In genomic region chr14:49755845-49756244, GRCm38 (mm10) we compare ENCODE assay signal across 25 mouse cellular contexts. TPM values are rescaled to one million over a fixed set of nuclear protein-coding genes. Genes with fewer than 3 reads are reported as not detected.
A peak's percentile ranks its signal among the peaks of the same experiment; 100 is the strongest.
DNase-seq lines count a peak whose midpoint lies in the region; ATAC-seq and TF ChIP-seq lines count a peak whose summit lies in the region.
"Had no signal": no experiment of that assay in that cellular context is flagged by ENCODE, and none has a peak within 500 bp of the region (broad histone marks: within the 10 kb centered on the region; RNA-seq: fewer than 3 reads in every experiment).

No protein-coding gene starts in this region.

- no peak overlapping the region for H3K4me3 ChIP-seq in forebrain, embryonic 14.5 days (ENCODE audit: low read depth, low read length)
- no peak overlapping the region for H3K4me3 ChIP-seq in forebrain, embryonic 16.5 days (replicated peaks; ENCODE audit: low read length)
- H3K4me3 ChIP-seq in hindbrain, postnatal 0 days (ENCODE audit: low read length) = no peak overlapping the region
- no peak overlapping the region for H3K4me3 ChIP-seq in hindbrain, embryonic 14.5 days (replicated peaks; ENCODE audit: low read length)
- H3K4me3 ChIP-seq in left cerebral cortex, adult 2 months = no peak overlapping the region
- H3K4me3 ChIP-seq: forebrain, embryonic 10.5 days; hindbrain, embryonic 15.5 days; limb, embryonic 10.5 days; liver, embryonic 15.5 days had no signal

- H3K9ac ChIP-seq in forebrain, embryonic 14.5 days (ENCODE audit: low read length) = no peak overlapping the region
- H3K9ac ChIP-seq in forebrain, embryonic 16.5 days (replicated peaks; ENCODE audit: low read depth, low read length) = no peak overlapping the region
- H3K9ac ChIP-seq in hindbrain, postnatal 0 days (replicated peaks; ENCODE audit: low read length) = no peak overlapping the region
- H3K9ac ChIP-seq in hindbrain, embryonic 14.5 days = no peak overlapping the region
- H3K9ac ChIP-seq: hindbrain, embryonic 15.5 days; liver, embryonic 15.5 days had no signal

- H3K27ac ChIP-seq in forebrain, embryonic 14.5 days (ENCODE audit: low read depth, low read length) = no peak overlapping the region
- H3K27ac ChIP-seq in forebrain, embryonic 16.5 days (ENCODE audit: low read length) = no peak overlapping the region
- no peak overlapping the region for H3K27ac ChIP-seq in hindbrain, postnatal 0 days
- no peak overlapping the region for H3K27ac ChIP-seq in hindbrain, embryonic 14.5 days
- no peak overlapping the region for H3K27ac ChIP-seq in left cerebral cortex, adult 2 months
- H3K27ac ChIP-seq: forebrain, embryonic 10.5 days; hindbrain, embryonic 15.5 days; limb, embryonic 10.5 days; liver, embryonic 15.5 days; macrophage had no signal

- no peaks in the 10 kb centered on the region for H3K27me3 ChIP-seq in forebrain, embryonic 14.5 days (replicated peaks; ENCODE audit: control insufficient read depth, insufficient read depth, low read length)
- no peaks in the 10 kb centered on the region for H3K27me3 ChIP-seq in forebrain, embryonic 16.5 days (replicated peaks; ENCODE audit: control insufficient read depth, insufficient read depth, low read length)
- H3K27me3 ChIP-seq in hindbrain, postnatal 0 days (ENCODE audit: insufficient read depth, low read length) = no peaks in the 10 kb centered on the region
- no peaks in the 10 kb centered on the region for H3K27me3 ChIP-seq in hindbrain, embryonic 14.5 days (ENCODE audit: control insufficient read depth, insufficient read depth, low read length)
- H3K27me3 ChIP-seq: hindbrain, embryonic 15.5 days; liver, embryonic 15.5 days had no signal

- 93% methylated on average over 1 of the region's 1 CpGs for WGBS in forebrain, embryonic 14.5 days
- 82% methylated on average over 1 of the region's 1 CpGs for WGBS in forebrain, embryonic 16.5 days
- WGBS in hindbrain, postnatal 0 days = 95% methylated on average over 1 of the region's 1 CpGs
- WGBS in hindbrain, embryonic 14.5 days = 93% methylated on average over 1 of the region's 1 CpGs

- peak; percentile 48 for TF ChIP-seq CTCF in hindbrain, postnatal 0 days (IDR thresholded peaks at IDR 0.05; ENCODE audit: low read depth)
- peak; percentile 55 for TF ChIP-seq CTCF in left cerebral cortex, adult 2 months (IDR thresholded peaks at IDR 0.05)
- TF ChIP-seq CTCF in brain, embryonic 14.5 days (IDR thresholded peaks at IDR 0.05; ENCODE audit: borderline replicate concordance, extremely low read depth, insufficient read depth, insufficient read length) = no peak

- TF ChIP-seq POLR2A in brain, embryonic 14.5 days (IDR thresholded peaks at IDR 0.05; ENCODE audit: borderline replicate concordance, extremely low read depth, insufficient read depth, insufficient read length, poor library complexity, severe bottlenecking) = no peak

- no peaks in the 10 kb centered on the region for H3K4me1 ChIP-seq in forebrain, embryonic 14.5 days (ENCODE audit: control insufficient read depth, insufficient read depth, low read length)
- no peaks in the 10 kb centered on the region for H3K4me1 ChIP-seq in forebrain, embryonic 16.5 days (replicated peaks; ENCODE audit: control insufficient read depth, insufficient read depth, low read length)
- no peaks in the 10 kb centered on the region for H3K4me1 ChIP-seq in hindbrain, postnatal 0 days (ENCODE audit: insufficient read depth, low read length)
- no peaks in the 10 kb centered on the region for H3K4me1 ChIP-seq in hindbrain, embryonic 14.5 days (replicated peaks; ENCODE audit: control insufficient read depth, insufficient read depth, low read length)
- H3K4me1 ChIP-seq: forebrain, embryonic 10.5 days; hindbrain, embryonic 15.5 days; limb, embryonic 10.5 days; liver, embryonic 15.5 days had no signal

- no peak for ATAC-seq in forebrain, embryonic 14.5 days
- no peak for ATAC-seq in forebrain, embryonic 16.5 days
- ATAC-seq in hindbrain, postnatal 0 days = no peak
- no peak for ATAC-seq in hindbrain, embryonic 14.5 days (ENCODE audit: low FRiP score)
- ATAC-seq: CD4-positive, CD25-positive, alpha-beta regulatory T cell, adult 4 months; intestine, embryonic 16.5 days; lung, postnatal 0 days had no signal

- intact Hi-C loops in left cerebral cortex, adult 2 months (cut with DNase I) = loop anchor here (1.0 kb wide), 1 partner anchor 78 kb away; no protein-coding TSS in a partner anchor
- intact Hi-C loops in left cerebral cortex, postnatal 4 days (cut with DNase I) = loop anchor here (10.0 kb wide), 1 partner anchor 79 kb away; no protein-coding TSS in a partner anchor

- H3K4me2 ChIP-seq in forebrain, embryonic 14.5 days (ENCODE audit: low read length) = no peak overlapping the region
- H3K4me2 ChIP-seq in forebrain, embryonic 16.5 days (ENCODE audit: low read length) = no peak overlapping the region
- no peak overlapping the region for H3K4me2 ChIP-seq in hindbrain, postnatal 0 days (ENCODE audit: low read depth, low read length)
- no peak overlapping the region for H3K4me2 ChIP-seq in hindbrain, embryonic 14.5 days (replicated peaks)
- H3K4me2 ChIP-seq: hindbrain, embryonic 15.5 days; liver, embryonic 15.5 days had no signal

- H3K9me3 ChIP-seq in forebrain, embryonic 14.5 days (replicated peaks; ENCODE audit: control insufficient read depth, low read length) = no peaks in the 10 kb centered on the region
- H3K9me3 ChIP-seq in forebrain, embryonic 16.5 days (ENCODE audit: control insufficient read depth, low read length) = no peaks in the 10 kb centered on the region
- H3K9me3 ChIP-seq in hindbrain, postnatal 0 days (ENCODE audit: low read length) = no peaks in the 10 kb centered on the region
- H3K9me3 ChIP-seq in hindbrain, embryonic 14.5 days (ENCODE audit: control insufficient read depth, low read length) = no peaks in the 10 kb centered on the region
- H3K9me3 ChIP-seq: forebrain, embryonic 10.5 days; hindbrain, embryonic 15.5 days; limb, embryonic 10.5 days; liver, embryonic 15.5 days had no signal

- no peaks in the 10 kb centered on the region for H3K36me3 ChIP-seq in forebrain, embryonic 14.5 days (ENCODE audit: control insufficient read depth, insufficient read depth, low read length)
- no peaks in the 10 kb centered on the region for H3K36me3 ChIP-seq in forebrain, embryonic 16.5 days (ENCODE audit: control insufficient read depth, insufficient read depth)
- no peaks in the 10 kb centered on the region for H3K36me3 ChIP-seq in hindbrain, postnatal 0 days (ENCODE audit: insufficient read depth, low read length)
- H3K36me3 ChIP-seq in hindbrain, embryonic 14.5 days (replicated peaks; ENCODE audit: control insufficient read depth, insufficient read depth) = peaks cover 14% of the 10 kb centered on the region
- H3K36me3 ChIP-seq: limb, embryonic 10.5 days; liver, embryonic 15.5 days had no signal

- peak; percentile 21 for DNase-seq in forebrain, embryonic 14.5 days (ENCODE audit: low spot score)
- DNase-seq in hindbrain, postnatal 0 days (ENCODE audit: low spot score) = peak; percentile 59
- DNase-seq in hindbrain, embryonic 14.5 days (ENCODE audit: low spot score) = no peak
- DNase-seq in left cerebral cortex, adult 2 months (ENCODE audit: extremely low spot score in 1 of 2, low spot score in 2 of 2) = no peak
- no peak for DNase-seq in left cerebral cortex, postnatal 4 days
- DNase-seq in brain, embryonic 14.5 days (ENCODE audit: low read depth) = peak; percentile 37
- no peak for DNase-seq in spleen, postnatal 14 days (ENCODE audit: low spot score in 2 of 2)
- DNase-seq: adrenal gland, postnatal 14 days; cerebellum, adult 11 months; cerebellum, postnatal 14 days; gastrocnemius, postnatal 25 days; heart, adult 18-20 months; heart, postnatal 4 days; liver had no signal

RNA-seq across cellular contexts. Expression of gene Armh4, which starts 27.3 kb away (rescaled TPM):
- polyA plus RNA-seq in forebrain, embryonic 14.5 days (2014; fragmentation: Nextera tagmentation; extraction: Ambion mirVana) = 15.5 and 16.3 TPM in 2 replicates
- 15.5 and 17.8 TPM in 2 replicates for polyA plus RNA-seq in forebrain, embryonic 16.5 days (2015; fragmentation: Nextera tagmentation; extraction: Ambion mirVana)
- total RNA-seq in hindbrain, postnatal 0 days (2014; rRNA removed) = 27.5 and 30.2 TPM in 2 replicates
- polyA plus RNA-seq in hindbrain, postnatal 0 days (2015; fragmentation: Nextera tagmentation; extraction: Ambion mirVana) = 21.7 and 21.9 TPM in 2 replicates
- 28.3 and 29.0 TPM in 2 replicates for polyA plus RNA-seq in hindbrain, embryonic 14.5 days (2014; fragmentation: Nextera tagmentation; extraction: Ambion mirVana)
- 10 to 100 TPM; 23.3 to 24.9 TPM for total RNA-seq in left cerebral cortex, adult 2 months (2021)
- total RNA-seq in left cerebral cortex, postnatal 4 days (2021) = 10 to 100 TPM; 23.0 to 23.6 TPM
- 8.6 and 13.4 TPM in 2 replicates for polyA plus RNA-seq in brain, embryonic 14.5 days (2012; rRNA removed)
- total RNA-seq: monocyte, adult 5-6 weeks; neutrophil, adult 5-6 weeks had no signal
- polyA plus RNA-seq: CD4-positive, CD25-positive, alpha-beta regulatory T cell, adult 4 months; macrophage had no signal

Comparison
In these comparisons a context has a peak if more than half of its experiments do, and no peak if none do; other contexts are left out.
1. DNase-seq: peak in forebrain, embryonic 14.5 days (single experiment), hindbrain, postnatal 0 days (single experiment) and brain, embryonic 14.5 days (single experiment); none in hindbrain, embryonic 14.5 days (single experiment), left cerebral cortex, adult 2 months (0 of 2), left cerebral cortex, postnatal 4 days (single experiment) and spleen, postnatal 14 days (0 of 2).